Mouse (Mus musculus): ENCODE data around the gene Efnb1. TPM values are rescaled to one million over a fixed set of nuclear protein-coding genes. Genes with fewer than 3 reads are reported as not detected.
A peak's percentile ranks its signal among the peaks of the same experiment; 100 is the strongest.
"Not testable (repeated sequence)": the region's sequence is repeated elsewhere in the genome, so short reads cannot be mapped to it uniquely, and the experiment has no call there.

The Efnb1 gene
- 10 to 100 TPM; 51.0 to 52.1 TPM for total RNA-seq (2021)
- polyA plus RNA-seq (2012; rRNA removed), result 56.6 and 60.9 TPM in 2 replicates
- long read RNA-seq, transcript Efnb1-201 (5 exons, 3,258 nt), result major isoform, 22 of 36 reads
- long read RNA-seq, partial matches to known transcripts, result 13 of 36 reads
- long read RNA-seq, other reads (novel, unspliced or antisense), result 1 of 36 reads

GRCm38 (mm10) chrX:99135523-99136258 is at the start of gene Efnb1:
Efnb1 (plus strand) TSS chrX:99136130.
- peak; percentile 95 for DNase-seq

GRCm38 (mm10) chrX:99092704-99093103 is 43.2 kb upstream of the Efnb1 start:
- no peak for DNase-seq

- DNase-seq, result not testable (repeated sequence)
Measured at GRCm38 (mm10) chrX:99111088-99111724, 24.7 kb upstream of the Efnb1 start.

- no peak for DNase-seq
Measured at GRCm38 (mm10) chrX:99119510-99119909, 16.4 kb upstream of the Efnb1 start.

GRCm38 (mm10) chrX:99130059-99130458 is 5.9 kb upstream of the Efnb1 start:
- DNase-seq, result peak; percentile 63

- peak; percentile 50 for DNase-seq
Measured at GRCm38 (mm10) chrX:99132573-99132972, 3.4 kb upstream of the Efnb1 start.

- DNase-seq, result peak; percentile 88
Measured at GRCm38 (mm10) chrX:99134891-99135290, 1.0 kb upstream of the Efnb1 start.

- peak; percentile 75 for DNase-seq
Measured at GRCm38 (mm10) chrX:99136431-99136966, 569 bp downstream of the Efnb1 start.

- DNase-seq, result no peak
Measured at GRCm38 (mm10) chrX:99137143-99137870, 1.4 kb downstream of the Efnb1 start.

- DNase-seq, result no peak
Measured at GRCm38 (mm10) chrX:99137928-99138740, 2.2 kb downstream of the Efnb1 start.

GRCm38 (mm10) chrX:99141079-99141478 is 5.1 kb downstream of the Efnb1 start:
- DNase-seq, result peak; percentile 57

GRCm38 (mm10) chrX:99141900-99142299 is 6.0 kb downstream of the Efnb1 start:
- no peak for DNase-seq

GRCm38 (mm10) chrX:99145561-99145960 is 9.6 kb downstream of the Efnb1 start:
- DNase-seq, result no peak

- DNase-seq, result no peak
Measured at GRCm38 (mm10) chrX:99148061-99148905, 12.4 kb downstream of the Efnb1 start.

- DNase-seq, result no peak
Measured at GRCm38 (mm10) chrX:99149047-99149446, 13.1 kb downstream of the Efnb1 start.

GRCm38 (mm10) chrX:99149900-99150299 is 14.0 kb downstream of the Efnb1 start:
- peak; percentile 44 for DNase-seq

GRCm38 (mm10) chrX:99150712-99151111 is 14.8 kb downstream of the Efnb1 start:
- no peak for DNase-seq

GRCm38 (mm10) chrX:99151434-99151833 is 15.5 kb downstream of the Efnb1 start:
- DNase-seq, result no peak

- DNase-seq, result no peak
Measured at GRCm38 (mm10) chrX:99152141-99152540, 16.2 kb downstream of the Efnb1 start.

GRCm38 (mm10) chrX:99152566-99153265 is 16.8 kb downstream of the Efnb1 start:
- no peak for DNase-seq

Measured in adrenal gland, adult 2 months (tissue).